ENCODE assay signal across 11 mouse cellular contexts in genomic region chr2:129874084-129874483, GRCm38 (mm10).
DNase-seq lines count a peak whose midpoint lies in the region; ATAC-seq lines count a peak whose summit lies in the region.
"Had no signal": no experiment of that assay in that cellular context is flagged by ENCODE, and none has a peak within 500 bp of the region (broad histone marks: within the 10 kb centered on the region; RNA-seq: fewer than 3 reads in every experiment).

No protein-coding gene starts in this region.

- H3K4me1 ChIP-seq in forebrain, embryonic 10.5 days = peaks cover 14% of the 10 kb centered on the region
- no peaks in the 10 kb centered on the region for H3K4me1 ChIP-seq in forebrain, embryonic 11.5 days (replicated peaks; ENCODE audit: control insufficient read depth, insufficient read depth, low read length)
- H3K4me1 ChIP-seq in midbrain, embryonic 16.5 days (ENCODE audit: control insufficient read depth, insufficient read depth, low read length) = no peaks in the 10 kb centered on the region
- no peaks in the 10 kb centered on the region for H3K4me1 ChIP-seq in midbrain, embryonic 14.5 days (ENCODE audit: control insufficient read depth, insufficient read depth, low read length)

- no peak overlapping the region for H3K9ac ChIP-seq in forebrain, embryonic 11.5 days (ENCODE audit: low read length)
- H3K9ac ChIP-seq in midbrain, embryonic 16.5 days (ENCODE audit: low read depth, low read length) = no peak overlapping the region
- no peak overlapping the region for H3K9ac ChIP-seq in midbrain, embryonic 14.5 days (replicated peaks; ENCODE audit: low read length)
- H3K9ac ChIP-seq: heart, embryonic 15.5 days; midbrain, embryonic 12.5 days had no signal

- no peaks in the 10 kb centered on the region for H3K36me3 ChIP-seq in forebrain, embryonic 10.5 days (replicated peaks)
- no peaks in the 10 kb centered on the region for H3K36me3 ChIP-seq in forebrain, embryonic 11.5 days (ENCODE audit: control insufficient read depth, insufficient read depth, low read length)
- no peaks in the 10 kb centered on the region for H3K36me3 ChIP-seq in midbrain, embryonic 16.5 days (ENCODE audit: control insufficient read depth, insufficient read depth, low read length)
- H3K36me3 ChIP-seq in midbrain, embryonic 14.5 days (ENCODE audit: control insufficient read depth, insufficient read depth, low read length) = no peaks in the 10 kb centered on the region
- H3K36me3 ChIP-seq: heart, embryonic 15.5 days; midbrain, embryonic 12.5 days had no signal

- H3K27me3 ChIP-seq in forebrain, embryonic 10.5 days (ENCODE audit: poor library complexity, severe bottlenecking) = no peaks in the 10 kb centered on the region
- no peaks in the 10 kb centered on the region for H3K27me3 ChIP-seq in forebrain, embryonic 11.5 days (ENCODE audit: control insufficient read depth, insufficient read depth, low read length)
- H3K27me3 ChIP-seq in midbrain, embryonic 16.5 days (ENCODE audit: control insufficient read depth, insufficient read depth, low read depth, low read length) = no peaks in the 10 kb centered on the region
- no peaks in the 10 kb centered on the region for H3K27me3 ChIP-seq in midbrain, embryonic 14.5 days (ENCODE audit: control insufficient read depth, insufficient read depth, low read length)
- H3K27me3 ChIP-seq: heart, embryonic 15.5 days; midbrain, embryonic 12.5 days had no signal

- 57% methylated on average over 9 of the region's 9 CpGs for WGBS in forebrain, embryonic 10.5 days
- 46% methylated on average over 9 of the region's 9 CpGs for WGBS in forebrain, embryonic 11.5 days
- WGBS in midbrain, embryonic 16.5 days = 54% methylated on average over 9 of the region's 9 CpGs
- WGBS in midbrain, embryonic 14.5 days = 68% methylated on average over 9 of the region's 9 CpGs

- H3K27ac ChIP-seq in forebrain, embryonic 10.5 days = no peak overlapping the region
- no peak overlapping the region for H3K27ac ChIP-seq in forebrain, embryonic 11.5 days (ENCODE audit: low read depth, low read length)
- no peak overlapping the region for H3K27ac ChIP-seq in midbrain, embryonic 16.5 days (ENCODE audit: low read length)
- no peak overlapping the region for H3K27ac ChIP-seq in midbrain, embryonic 14.5 days (replicated peaks; ENCODE audit: low read depth, low read length)
- H3K27ac ChIP-seq: heart, embryonic 15.5 days; layer of hippocampus, adult 2 months; midbrain, embryonic 12.5 days had no signal

- ATAC-seq in forebrain, embryonic 11.5 days (replicated peaks; ENCODE audit: low FRiP score) = no peak
- ATAC-seq in midbrain, embryonic 16.5 days = 0 out of 2 replicates have a peak, but pooled peaks have one; percentile 36
- no peak for ATAC-seq in midbrain, embryonic 14.5 days (ENCODE audit: low FRiP score, low TSS enrichment)

- H3K9me3 ChIP-seq in forebrain, embryonic 10.5 days = no peaks in the 10 kb centered on the region
- no peaks in the 10 kb centered on the region for H3K9me3 ChIP-seq in forebrain, embryonic 11.5 days (ENCODE audit: control insufficient read depth, low read length)
- no peaks in the 10 kb centered on the region for H3K9me3 ChIP-seq in midbrain, embryonic 16.5 days (replicated peaks; ENCODE audit: control insufficient read depth, low read length, poor library complexity, severe bottlenecking)
- H3K9me3 ChIP-seq in midbrain, embryonic 14.5 days (ENCODE audit: control insufficient read depth, low read length) = no peaks in the 10 kb centered on the region
- H3K9me3 ChIP-seq: heart, embryonic 15.5 days; midbrain, embryonic 12.5 days had no signal

- H3K4me3 ChIP-seq in forebrain, embryonic 10.5 days = no peak overlapping the region
- no peak overlapping the region for H3K4me3 ChIP-seq in forebrain, embryonic 11.5 days (ENCODE audit: low read depth, low read length)
- H3K4me3 ChIP-seq in midbrain, embryonic 16.5 days (ENCODE audit: low read depth, low read length) = no peak overlapping the region
- H3K4me3 ChIP-seq in midbrain, embryonic 14.5 days (replicated peaks; ENCODE audit: low read depth, low read length) = no peak overlapping the region
- H3K4me3 ChIP-seq: heart, embryonic 15.5 days; layer of hippocampus, adult 2 months; midbrain, embryonic 12.5 days had no signal

- peak; percentile 13 for DNase-seq in forebrain, embryonic 10.5 days (ENCODE audit: extremely low spot score, low spot score)
- DNase-seq in forebrain, embryonic 11.5 days (ENCODE audit: low spot score) = no peak
- no peak for DNase-seq in midbrain, embryonic 14.5 days
- peak; percentile 46 to 68 for DNase-seq in cerebellum, postnatal 14 days
- peak; percentile 50 for DNase-seq in retina, adult 2 months (ENCODE audit: low read depth, low spot score)
- DNase-seq in lung, postnatal 36 days = no peak
- no peak for DNase-seq in urinary bladder, postnatal 4 days (ENCODE audit: low spot score in 2 of 2)

- H3K4me2 ChIP-seq in forebrain, embryonic 11.5 days (ENCODE audit: low read depth, low read length, severe bottlenecking) = no peak overlapping the region
- H3K4me2 ChIP-seq in midbrain, embryonic 16.5 days (ENCODE audit: low read length) = no peak overlapping the region
- H3K4me2 ChIP-seq in midbrain, embryonic 14.5 days (ENCODE audit: low read length) = no peak overlapping the region
- H3K4me2 ChIP-seq: heart, embryonic 15.5 days; midbrain, embryonic 12.5 days had no signal

Comparison
In these comparisons a context has a peak if more than half of its experiments do, and no peak if none do; other contexts are left out.
1. DNase-seq: peak in forebrain, embryonic 10.5 days (single experiment), cerebellum, postnatal 14 days (2 of 2) and retina, adult 2 months (single experiment); none in forebrain, embryonic 11.5 days (single experiment), midbrain, embryonic 14.5 days (single experiment), lung, postnatal 36 days (single experiment) and urinary bladder, postnatal 4 days (0 of 2).